Mouse (Mus musculus) monocyte, adult 2 months (primary cell): ENCODE measurements around the gene Clcn2.

Source experiments
- DNase-seq, 2 experiments: peaks; one replicate each; pipeline ENCODE4 v3.0.0; 2022; ENCODE audit warnings: low spot score in 2 of 2, low read depth in 1 of 2

Gene Clcn2

DNA sequence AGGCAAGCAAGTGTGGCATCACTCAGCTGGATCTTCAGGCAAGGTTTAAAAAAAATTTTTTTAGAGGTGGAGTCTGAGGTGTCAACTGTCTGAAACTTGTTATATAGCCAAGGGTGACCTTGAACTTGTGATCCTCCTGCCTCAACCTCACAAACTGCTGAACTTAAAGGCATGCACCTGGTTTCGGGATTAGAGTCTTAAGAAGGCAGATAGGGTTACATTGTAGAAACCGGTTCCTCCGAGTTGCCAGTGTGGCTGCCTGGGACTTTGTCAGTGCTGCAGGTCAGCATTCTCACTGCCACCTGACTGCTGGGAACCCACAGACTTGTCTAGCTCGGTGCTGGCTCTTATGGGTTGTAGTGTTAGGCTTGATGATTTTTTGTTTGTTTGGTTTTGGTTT lies 5.7 kb upstream of the Clcn2 start:
- no peak for DNase-seq

DNA sequence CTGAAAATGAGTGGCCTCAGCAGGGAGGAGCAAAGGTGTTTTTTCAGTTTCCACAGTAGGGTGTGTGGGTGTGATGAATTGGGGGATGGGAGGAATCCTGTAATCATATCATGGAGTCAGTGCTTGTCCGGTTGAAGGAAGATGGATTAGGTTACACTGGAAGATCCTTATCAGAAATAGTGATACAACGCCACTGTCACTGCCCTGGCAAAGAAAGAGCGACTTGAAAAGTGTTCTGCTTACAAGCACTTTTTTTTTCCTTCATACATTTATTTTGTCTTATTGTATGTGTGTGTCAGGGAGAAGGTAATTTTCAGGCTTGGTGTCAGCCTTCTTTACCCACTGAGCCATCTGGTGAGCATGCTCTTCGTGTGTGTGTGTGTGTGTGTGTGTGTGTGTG lies 5.2 kb upstream of the Clcn2 start:
- DNase-seq = no peak

DNA sequence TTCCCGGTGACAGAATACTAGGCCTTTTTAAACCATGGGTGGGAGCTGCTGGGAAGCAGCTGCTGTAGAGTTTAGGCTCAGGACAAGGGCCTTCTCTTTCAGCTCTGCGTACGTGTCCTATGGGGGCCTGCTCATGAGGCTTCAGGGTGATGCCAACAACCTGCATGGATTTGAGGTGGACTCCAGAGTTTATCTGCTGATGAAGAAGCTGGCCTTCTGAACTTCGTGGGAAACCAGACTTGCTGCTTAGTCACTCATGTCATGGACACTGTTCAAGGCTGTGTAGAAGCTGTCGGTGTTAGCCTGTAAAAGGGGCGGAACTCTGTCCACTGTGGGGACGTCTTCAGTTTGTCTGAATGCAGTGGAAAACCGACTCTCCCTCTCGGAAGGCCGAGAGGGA lies 4.3 kb upstream of the Clcn2 start:
- no peak for DNase-seq

DNA sequence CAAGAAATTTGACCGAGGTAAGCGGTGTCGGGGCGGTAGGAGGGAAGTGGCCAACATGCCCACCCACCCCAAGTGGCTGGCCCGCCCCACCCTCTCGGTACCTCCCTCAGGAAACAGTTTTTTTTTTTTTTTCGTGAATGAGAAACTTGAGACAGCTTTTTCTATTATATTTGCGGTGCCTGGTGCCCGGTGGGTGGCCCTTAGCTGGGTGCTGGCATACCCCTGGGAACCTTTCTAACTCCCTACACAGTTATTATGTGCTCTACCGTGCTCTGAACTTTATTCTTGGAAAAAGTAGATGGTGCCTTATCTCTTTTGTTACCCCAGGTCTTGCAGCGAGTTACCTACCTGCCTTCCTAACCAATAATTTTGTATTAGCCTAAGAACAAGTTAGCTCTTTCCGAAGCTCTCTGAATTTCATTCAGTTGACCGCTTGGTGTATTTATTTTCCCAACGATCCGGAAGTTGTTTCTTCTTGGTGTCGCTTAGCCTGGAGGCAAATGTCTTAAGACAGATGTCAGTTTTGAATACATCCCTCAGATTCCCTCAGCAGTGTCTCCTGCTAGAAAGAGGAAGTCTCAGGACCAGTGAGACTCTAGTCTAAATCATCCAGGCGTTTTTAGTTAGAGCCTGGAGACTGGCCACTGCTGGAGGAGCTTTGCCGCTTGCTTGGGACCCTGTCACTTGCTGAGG lies 578 bp upstream of the Clcn2 start:
- DNase-seq = no peak

GRCm38 (mm10) chr16:20716841-20717180 lies 735 bp downstream of the Clcn2 start:
- no peak for DNase-seq

DNA sequence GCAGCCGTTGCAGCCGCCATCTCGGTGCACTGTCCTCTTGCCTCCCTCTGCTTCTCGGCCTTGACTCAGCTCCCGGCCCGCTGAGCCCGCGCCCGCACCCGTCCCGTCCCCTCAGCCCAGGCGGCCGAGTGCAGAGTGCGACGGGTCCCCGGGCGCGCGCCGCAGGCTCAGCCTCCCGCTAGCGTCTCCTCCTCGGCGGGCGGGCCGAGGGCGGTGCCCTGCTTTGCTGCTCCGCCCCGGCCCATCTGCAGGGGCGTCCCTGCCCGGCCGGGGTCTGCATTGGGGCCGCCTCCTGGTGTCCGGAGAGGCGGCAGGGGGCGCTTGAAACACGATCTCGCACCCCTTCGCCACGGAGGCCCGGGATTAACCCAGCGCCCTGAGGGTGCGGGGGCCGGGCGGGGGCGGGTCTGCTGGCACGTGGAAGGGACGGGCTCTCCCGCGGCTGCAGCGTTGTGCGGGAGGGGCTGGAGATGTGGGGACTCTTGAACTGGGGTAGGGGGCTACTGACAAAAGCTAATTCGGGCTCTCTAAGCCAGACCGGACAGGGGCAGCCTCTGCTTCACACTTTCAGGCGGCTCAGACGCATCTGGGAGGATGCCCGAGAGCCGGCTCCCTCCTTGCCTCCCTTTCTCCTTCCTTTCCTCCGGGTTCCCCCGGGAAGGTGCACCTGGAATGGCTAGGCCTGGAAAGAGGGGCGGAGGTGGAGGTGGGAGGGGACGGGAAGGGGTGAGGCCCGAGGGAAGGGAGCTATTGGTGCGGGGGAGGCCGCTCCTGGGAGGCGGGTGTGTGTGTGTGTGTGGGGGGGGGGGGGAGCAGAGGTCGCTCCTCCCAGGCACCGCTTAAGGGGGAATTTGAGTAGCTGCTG lies 1.3 kb downstream of the Clcn2 start:
- no peak for DNase-seq

DNA sequence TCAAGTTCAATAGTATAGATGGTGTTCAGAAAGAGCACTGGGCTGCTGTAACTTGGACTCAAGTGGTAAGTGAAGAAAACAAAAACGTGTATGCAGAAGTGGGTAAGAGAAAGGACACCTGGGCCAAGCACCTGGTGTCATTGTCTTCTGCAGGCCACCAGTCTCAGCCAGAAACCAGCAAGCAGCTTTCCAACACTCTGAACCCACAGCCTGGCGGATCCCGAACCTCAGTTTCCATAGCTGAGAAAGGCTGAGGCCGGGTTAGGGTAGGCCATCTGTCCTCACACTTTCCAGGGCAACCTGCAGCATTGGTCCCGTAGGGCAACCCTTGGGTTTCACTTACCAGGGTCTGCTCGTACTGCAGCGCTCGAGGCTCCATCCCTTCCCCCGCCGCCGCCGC lies 2.0 kb downstream of the Clcn2 start:
- no peak for DNase-seq

DNA sequence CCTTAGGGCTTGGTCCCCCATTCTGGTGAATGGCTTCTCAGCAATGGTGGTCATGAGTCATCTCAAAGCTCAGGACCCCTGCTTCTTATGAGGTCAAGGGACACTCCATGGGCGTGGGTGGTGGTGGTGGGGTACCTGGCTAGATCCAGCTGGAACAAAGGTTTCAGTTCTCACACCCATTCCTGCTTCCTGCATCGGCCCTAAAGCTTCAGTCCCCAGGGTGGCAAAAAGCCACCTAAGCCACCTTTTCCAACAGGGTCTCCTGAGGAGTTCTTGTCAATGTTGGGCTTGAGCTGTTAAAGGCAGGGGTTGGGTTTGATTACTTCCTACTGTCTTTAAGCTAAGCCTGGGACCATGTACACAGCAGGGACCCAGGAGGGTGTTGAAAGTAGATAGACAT lies 2.4 kb downstream of the Clcn2 start:
- DNase-seq = no peak

- no peak for DNase-seq
Observed at GRCm38 (mm10) chr16:20714307-20715080, 3.1 kb downstream of the Clcn2 start.

- no peak for DNase-seq
Observed at GRCm38 (mm10) chr16:20712889-20713288, 4.7 kb downstream of the Clcn2 start.

DNA sequence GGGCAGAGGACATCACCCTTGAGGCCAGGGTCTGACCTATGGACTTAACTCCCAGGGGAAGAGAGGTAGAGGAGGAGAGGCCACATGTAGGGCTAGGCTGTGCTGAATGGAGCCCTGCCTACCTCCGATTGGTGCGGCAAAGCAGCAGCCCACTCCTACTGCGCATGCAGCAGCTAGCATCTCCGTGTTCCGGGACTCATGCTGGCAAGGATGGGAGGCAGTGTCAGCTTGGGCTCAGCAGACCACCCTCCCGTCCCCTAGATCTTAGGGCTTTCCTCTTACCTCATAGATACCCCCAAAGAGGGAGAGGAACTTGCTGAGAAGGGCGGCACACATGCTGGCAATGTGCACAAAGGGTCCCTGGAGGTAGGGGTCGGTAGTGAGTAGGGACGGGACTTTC lies 5.4 kb downstream of the Clcn2 start:
- no peak for DNase-seq

- DNase-seq = no peak
Observed at GRCm38 (mm10) chr16:20710810-20711209, 6.7 kb downstream of the Clcn2 start.

DNA sequence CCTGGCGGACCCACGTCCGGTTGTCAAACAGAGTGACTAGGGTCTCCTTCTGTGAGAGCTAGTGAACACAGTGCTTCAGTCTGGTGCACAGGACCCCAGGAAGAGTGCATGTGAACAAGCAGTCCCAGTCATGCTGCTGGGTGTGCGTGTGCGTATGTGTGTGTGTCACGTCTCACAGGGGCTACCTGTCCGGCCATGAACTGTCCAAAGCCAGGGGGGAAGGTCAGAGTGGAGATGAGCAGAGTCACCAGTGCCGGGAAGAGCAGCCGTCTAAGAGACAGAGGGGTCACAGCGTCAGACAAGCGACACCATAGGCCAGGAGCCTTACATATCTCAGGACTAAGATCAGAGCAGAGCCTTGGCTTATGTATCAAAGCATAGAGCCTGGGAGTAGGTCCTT lies 7.2 kb downstream of the Clcn2 start:
- no peak for DNase-seq

DNA sequence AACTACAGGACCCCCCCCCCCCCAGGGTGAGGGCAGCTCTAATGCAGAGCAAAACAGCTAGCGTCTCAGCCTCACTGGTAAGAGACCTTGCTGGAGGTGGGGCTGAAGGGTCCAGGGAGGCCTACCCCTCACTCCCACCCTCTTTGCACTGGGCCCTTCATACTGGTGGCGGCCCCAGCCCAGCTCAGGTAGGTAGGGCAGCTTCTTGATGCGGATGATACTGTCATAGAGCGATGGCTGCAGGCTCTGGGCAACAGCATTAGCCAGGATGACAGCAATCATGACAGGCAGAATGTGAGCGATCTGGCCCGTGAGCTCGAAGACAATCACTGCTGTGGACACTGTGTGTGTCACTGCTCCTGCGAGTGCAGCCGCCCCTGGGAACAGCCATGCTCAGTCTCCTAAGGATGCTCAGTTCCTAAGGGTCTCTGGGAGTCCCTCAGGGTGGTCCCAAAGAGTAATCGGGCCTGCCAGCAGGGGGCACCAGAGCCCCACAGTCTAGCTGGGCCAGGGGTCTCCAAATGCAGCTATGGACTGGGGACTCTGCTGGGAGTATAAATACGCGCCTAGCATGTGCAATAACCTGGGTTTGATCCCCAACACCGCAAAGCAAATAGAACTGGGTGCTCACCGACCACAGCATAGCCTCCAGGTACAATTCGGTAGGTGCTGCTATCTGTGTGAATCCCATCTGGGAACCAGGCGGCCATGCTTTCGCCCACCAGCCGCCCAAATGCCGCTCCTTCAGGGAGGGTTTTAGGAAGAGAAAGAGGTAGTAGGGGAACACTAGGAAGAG lies 8.4 kb downstream of the Clcn2 start:
- no peak for DNase-seq

DNA sequence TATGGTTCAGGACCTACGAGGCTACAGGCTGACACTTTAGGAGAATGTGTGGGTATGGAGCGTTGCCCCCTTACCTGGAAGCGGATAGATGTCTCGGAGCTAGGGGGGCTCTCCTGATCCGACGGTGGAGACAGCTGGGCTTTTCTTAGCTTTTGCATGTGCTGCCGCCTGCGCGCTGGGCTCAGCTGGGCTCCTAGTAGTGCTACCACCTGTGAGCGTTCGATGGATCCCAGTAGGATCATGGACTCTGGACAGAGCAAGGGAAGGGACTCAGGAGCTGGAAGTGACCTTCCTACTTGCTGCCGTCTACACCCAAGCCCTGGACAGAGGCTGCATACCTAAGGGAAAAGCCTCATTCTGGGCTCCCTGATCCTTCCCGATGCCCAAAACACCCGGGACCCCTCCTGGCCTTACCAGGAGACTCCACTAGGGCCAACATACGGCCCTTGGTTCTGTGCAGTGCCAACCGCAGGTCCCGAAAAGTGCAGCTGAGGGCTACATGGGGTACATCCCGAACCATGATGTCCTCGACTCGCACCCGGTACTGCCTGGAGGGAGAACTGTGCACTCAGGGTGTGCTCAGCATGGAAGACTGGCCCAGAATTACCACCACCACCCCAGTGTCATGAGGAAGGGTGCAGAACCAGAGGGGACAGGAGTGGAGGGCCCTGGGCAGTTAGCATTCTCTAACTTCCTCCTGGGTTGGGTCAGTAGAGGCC lies 9.2 kb downstream of the Clcn2 start:
- DNase-seq = no peak

GRCm38 (mm10) chr16:20706407-20707055 lies 11.0 kb downstream of the Clcn2 start:
- no peak for DNase-seq

DNA sequence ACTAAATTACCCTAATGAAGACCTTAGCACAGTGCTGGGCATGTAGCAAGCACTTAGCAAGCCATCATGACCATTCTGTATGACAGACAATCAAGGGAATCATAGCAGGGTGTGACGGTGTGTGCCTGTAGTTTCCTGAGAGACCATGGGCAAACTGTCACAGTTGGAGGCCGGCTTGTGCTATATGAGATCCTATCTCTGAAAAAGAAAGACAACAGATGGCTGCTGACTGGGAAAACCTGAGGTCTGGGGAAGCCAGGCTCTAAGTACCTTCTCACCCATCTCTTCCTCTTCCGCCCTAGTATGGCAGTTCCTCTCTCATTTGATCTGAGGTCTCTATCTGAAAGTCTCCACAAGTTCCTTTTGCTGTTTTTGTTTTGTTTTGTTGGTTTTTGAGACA lies 11.8 kb downstream of the Clcn2 start:
- DNase-seq = no peak

DNA sequence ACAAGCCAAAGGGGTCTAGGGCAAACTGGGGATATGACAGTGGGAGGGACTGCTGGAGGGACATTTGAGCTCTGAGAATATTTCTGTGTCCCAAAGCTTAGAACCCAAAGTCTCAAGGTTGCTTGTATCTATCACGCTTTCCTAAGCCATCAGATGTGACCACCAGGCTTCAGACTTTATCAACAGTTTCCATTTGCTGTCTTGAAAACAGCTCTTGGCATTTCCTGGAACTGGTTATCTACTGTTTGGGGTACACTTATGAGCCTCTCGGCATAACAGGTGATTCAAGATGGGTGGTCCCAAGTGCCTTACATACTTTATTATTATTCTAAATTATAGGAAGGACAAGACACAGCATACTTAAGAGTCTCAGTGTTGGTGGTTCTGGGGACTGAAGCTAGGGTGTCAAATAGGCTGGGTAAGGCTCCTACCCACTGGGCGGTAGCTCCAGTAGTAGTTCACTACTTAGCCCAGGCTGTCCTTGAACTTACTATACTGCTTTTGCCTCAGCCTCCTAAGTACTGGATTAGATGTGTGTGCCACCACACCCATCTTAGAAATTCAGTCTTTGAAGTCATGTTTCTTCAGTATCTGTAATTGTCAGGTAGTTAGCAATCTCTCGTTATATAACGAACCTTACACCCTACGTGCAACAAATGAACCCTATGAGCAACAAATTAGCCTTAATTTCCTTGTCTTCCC lies 13.7 kb downstream of the Clcn2 start:
- DNase-seq = no peak

DNA sequence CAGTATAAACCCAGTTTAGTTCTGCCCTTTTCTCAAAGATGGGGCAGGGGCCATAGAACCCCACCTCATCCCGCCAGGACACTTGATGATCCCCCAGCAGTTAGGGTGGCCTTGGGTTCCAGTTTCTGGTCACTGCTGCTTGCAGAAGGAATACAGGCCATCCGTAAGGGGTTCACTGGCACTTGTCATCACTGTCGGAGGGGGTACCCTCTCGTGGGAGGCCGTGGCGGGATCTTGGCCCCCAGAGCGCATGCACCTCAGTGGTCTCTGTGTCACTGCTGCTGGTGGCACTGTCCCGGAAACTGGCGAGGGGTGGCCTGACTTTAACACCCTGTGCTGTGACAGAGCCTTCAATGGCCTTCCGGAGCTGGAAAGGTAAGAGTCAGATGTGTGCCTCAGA lies 14.5 kb downstream of the Clcn2 start:
- DNase-seq = no peak

DNA sequence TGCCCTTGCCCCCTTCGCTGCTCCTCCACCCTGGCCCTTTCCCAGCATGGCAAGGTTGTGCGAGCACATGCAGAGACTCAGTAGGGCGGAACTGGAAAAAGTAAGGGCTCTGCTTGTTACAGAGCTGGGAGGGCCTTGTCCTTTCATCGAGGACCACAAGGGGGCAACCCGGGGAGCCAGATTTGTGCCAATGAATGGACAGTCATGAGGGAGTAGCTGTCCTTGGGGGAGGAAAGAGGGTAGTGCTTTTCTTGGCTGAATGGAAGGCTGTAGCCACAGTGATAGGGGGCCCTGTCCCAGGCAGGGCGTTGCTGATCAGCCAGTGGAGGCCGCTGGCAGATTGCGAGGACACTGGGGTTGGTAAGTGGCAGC lies 15.0 kb downstream of the Clcn2 start:
- no peak for DNase-seq
